Mouse (Mus musculus) heart, adult 2 months (tissue): ENCODE data around the gene Rps6ka5. TPM values are rescaled to one million over a fixed set of nuclear protein-coding genes. Genes with fewer than 3 reads are reported as not detected.
A peak's percentile ranks its signal among the peaks of the same experiment; 100 is the strongest.

Experiments used
- DNase-seq, 2 experiments: peaks; one replicate each; pipeline ENCODE4 v3.0.0; 2021
- H3K27ac ChIP-seq: fragments of 200-600 bp; 2 replicates; pipeline ENCODE4 v1.8.1; 2022
- H3K27me3 ChIP-seq: fragments of 200-500 bp; 2 replicates; pipeline ENCODE4 v1.6.1; 2012; ENCODE audit warnings: mild to moderate bottlenecking, low read length, inconsistent platforms, mixed read lengths; ENCODE audit not compliant: control insufficient read depth, insufficient read depth
- H3K36me3 ChIP-seq: fragments of 200-500 bp; 2 replicates; pipeline ENCODE4 v1.6.1; 2012; ENCODE audit warnings: low read length, inconsistent platforms; ENCODE audit not compliant: control insufficient read depth, insufficient read depth
- H3K4me1 ChIP-seq: fragments of 200-500 bp; 2 replicates; pipeline ENCODE4 v1.6.1; 2011; ENCODE audit warnings: low read length; ENCODE audit not compliant: control insufficient read depth, insufficient read depth
- H3K4me3 ChIP-seq: fragments of 200-600 bp; 2 replicates; pipeline ENCODE4 v1.8.1; 2022
- H3K79me2 ChIP-seq: fragments of 200-500 bp; replicated peaks from 2 replicates; pipeline ENCODE4 v1.6.1; 2012; ENCODE audit warnings: mild to moderate bottlenecking, inconsistent platforms, low read length, moderate library complexity, mixed read lengths; ENCODE audit not compliant: control insufficient read depth, insufficient read depth
- H3K9ac ChIP-seq: fragments of 200-500 bp; 2 replicates; pipeline ENCODE4 v1.6.1; 2012; ENCODE audit warnings: low read depth, mild to moderate bottlenecking, control low read depth, inconsistent platforms, low read length, mixed read lengths
- CTCF ChIP-seq: fragments of 200-600 bp; IDR thresholded peaks from 2 replicates; pipeline ENCODE4 v1.8.1; 2022; ENCODE audit warnings: antibody characterized with exemption, mild to moderate bottlenecking, moderate library complexity
- EP300 ChIP-seq: fragments of 200-500 bp; IDR thresholded peaks from 2 replicates; pipeline ENCODE4 v1.6.1; 2011; ENCODE audit warnings: low read depth, low read length, control low read depth; ENCODE audit not compliant: insufficient read depth
- POLR2A ChIP-seq: fragments of 200-500 bp; IDR thresholded peaks from 2 replicates; pipeline ENCODE4 v1.6.1; 2011; ENCODE audit warnings: mild to moderate bottlenecking, low read depth, low read length, control low read depth; ENCODE audit not compliant: insufficient read depth
- WGBS: fragments of 180-500 bp; shearing (Covaris S2); methylation state at CpG from one replicate; pipeline ENCODE4 v1.1.7; 2018; 5-methylcytosine and 5-hydroxymethylcytosine counted together
- intact Hi-C: fragments of 180-260 bp; cut with DNase I; formaldehyde crosslinking; loops from one replicate; pipeline ENCODE4 v1.15.1; 2025
- polyA plus RNA-seq: library from polyadenylated mRNA; depleted of rRNA; stranded (reverse); fragments of >200 nt; gene quantifications from 2 replicates; pipeline ENCODE4 v1.2.3, GENCODE M21; 2012
- total RNA-seq, 2 experiments: library from RNA; stranded (reverse); gene quantifications; 2 replicates each; pipeline ENCODE4 v1.2.3; 2021

The Rps6ka5 gene
- total and polyA plus RNA-seq, 3 experiments, result 2.1 to 13.5 (median 10.8) TPM

GRCm38 (mm10) chr12:100606733-100607132, 120.0 kb downstream of the Rps6ka5 start:
- Histone ChIP-seq H3K27me3 (no peaks in the 10 kb centered on the region), H3K79me2 (no peaks in the 10 kb centered on the region), H3K36me3 (no peaks in the 10 kb centered on the region), H3K4me3 (no peak overlapping the region), H3K9ac (no peak overlapping the region), H3K4me1 (no peaks in the 10 kb centered on the region), H3K27ac (no peak overlapping the region)
- no peak for TF ChIP-seq POLR2A
- TF ChIP-seq CTCF, result peak; percentile 60
- no peak for TF ChIP-seq EP300
- intact Hi-C loops, result loop anchor here (10.0 kb wide), 1 partner anchor 238 kb away; no protein-coding TSS in a partner anchor
- no peak for DNase-seq
- WGBS, result 96% methylated on average over 1 of the region's 1 CpGs

- Histone ChIP-seq H3K79me2 (no peaks in the 10 kb centered on the region), H3K36me3 (no peaks in the 10 kb centered on the region), H3K27me3 (no peaks in the 10 kb centered on the region), H3K4me1 (no peaks in the 10 kb centered on the region), H3K27ac (no peak overlapping the region), H3K9ac (no peak overlapping the region), H3K4me3 (no peak overlapping the region)
- TF ChIP-seq POLR2A (no peak), EP300 (no peak), CTCF (no peak)
- WGBS, result 78% methylated on average over 3 of the region's 3 CpGs
- DNase-seq, result no peak
- intact Hi-C loops, result loop anchor here (10.0 kb wide), 1 partner anchor 239 kb away; no protein-coding TSS in a partner anchor
Measured at GRCm38 (mm10) chr12:100605596-100605995, 121.2 kb downstream of the Rps6ka5 start.

GRCm38 (mm10) chr12:100604540-100604939, 122.2 kb downstream of the Rps6ka5 start:
- 0% methylated on average over 1 of the region's 1 CpGs for WGBS
- Histone ChIP-seq H3K4me3 (no peak overlapping the region), H3K4me1 (no peaks in the 10 kb centered on the region), H3K27me3 (no peaks in the 10 kb centered on the region), H3K79me2 (no peaks in the 10 kb centered on the region), H3K36me3 (no peaks in the 10 kb centered on the region), H3K27ac (no peak overlapping the region), H3K9ac (no peak overlapping the region)
- DNase-seq, result peak; percentile 31 to 32
- TF ChIP-seq POLR2A (no peak), CTCF (peak; percentile 100; the same call in 1 of the 2 replicates), EP300 (0 out of 2 replicates have a peak, but pooled peaks have one; percentile 47)
- intact Hi-C loops, result loop anchor here (10.0 kb wide), 1 partner anchor 240 kb away; no protein-coding TSS in a partner anchor

GRCm38 (mm10) chr12:100594700-100595099, 132.1 kb downstream of the Rps6ka5 start:
- Histone ChIP-seq H3K9ac (no peak overlapping the region), H3K4me1 (no peaks in the 10 kb centered on the region), H3K27me3 (no peaks in the 10 kb centered on the region), H3K4me3 (no peak overlapping the region), H3K36me3 (no peaks in the 10 kb centered on the region), H3K79me2 (no peaks in the 10 kb centered on the region), H3K27ac (no peak overlapping the region)
- DNase-seq, result no peak
- intact Hi-C loops, result no loop called here
- WGBS, result 71% methylated on average over 3 of the region's 3 CpGs
- TF ChIP-seq EP300 (no peak), CTCF (no peak), POLR2A (no peak)

GRCm38 (mm10) chr12:100586601-100587000, 140.2 kb downstream of the Rps6ka5 start:
- no peaks in the 10 kb centered on the region for H3K36me3 ChIP-seq
- TF ChIP-seq CTCF (no peak), POLR2A (no peak), EP300 (no peak)
- H3K27ac ChIP-seq, result no peak overlapping the region
- no peaks in the 10 kb centered on the region for H3K79me2 ChIP-seq
- intact Hi-C loops, result no loop called here
- no peaks in the 10 kb centered on the region for H3K27me3 ChIP-seq
- DNase-seq, result no peak
- peaks cover 1% of the 10 kb centered on the region; the same call in 1 of the 2 replicates for H3K4me1 ChIP-seq
- no peak overlapping the region for H3K9ac ChIP-seq
- H3K4me3 ChIP-seq, result no peak overlapping the region
- 85% methylated on average over 2 of the region's 2 CpGs for WGBS

- H3K27ac ChIP-seq, result no peak overlapping the region
- no peak for TF ChIP-seq EP300
- no peak for TF ChIP-seq CTCF
- no peak for TF ChIP-seq POLR2A
- H3K4me3 ChIP-seq, result no peak overlapping the region
- H3K36me3 ChIP-seq, result peaks cover 2% of the 10 kb centered on the region; the same call in 1 of the 2 replicates
- no peaks in the 10 kb centered on the region for H3K79me2 ChIP-seq
- 91% methylated on average over 2 of the region's 2 CpGs for WGBS
- H3K27me3 ChIP-seq, result no peaks in the 10 kb centered on the region
- H3K4me1 ChIP-seq, result no peaks in the 10 kb centered on the region; the same call in 1 of the 2 replicates
- peak in 1 of 2 experiments; percentile 24 for DNase-seq
- H3K9ac ChIP-seq, result no peak overlapping the region
- intact Hi-C loops, result loop anchor here (5.0 to 10.0 kb wide), 4 partner anchors 37 to 394 kb away; partner anchors contain the start of gene Ttc7b
Measured at GRCm38 (mm10) chr12:100579221-100579620, 147.6 kb downstream of the Rps6ka5 start.
